Mouse (Mus musculus) heart, embryonic 14.5 days (tissue): ENCODE data around the gene Edn1. TPM values are rescaled to one million over a fixed set of nuclear protein-coding genes. Genes with fewer than 3 reads are reported as not detected.

Experiments
- ATAC-seq: fragments of 200-750 bp; cut with Nextera tagmentation; 2 replicates; pipeline ENCODE4 v1.8.0; 2017; ENCODE audit warnings: low read depth, moderate TSS enrichment; ENCODE audit not compliant: insufficient number of reproducible peaks, insufficient read depth, low FRiP score
- H3K27ac ChIP-seq, 2 experiments: fragments of 200-500 bp in 1 of 2; fragments of 300-500 bp in 1 of 2; sonication (generic) in 1 of 2; replicated peaks in 1 of 2; 2 replicates each; pipeline ENCODE4 v1.5.1; 2012 to 2014; ENCODE audit warnings: low read depth in 2 of 2, low read length in 2 of 2, control low read depth in 1 of 2, mild to moderate bottlenecking in 1 of 2, mixed read lengths in 1 of 2; ENCODE audit not compliant: control insufficient read depth in 1 of 2, insufficient read depth in 1 of 2
- H3K27me3 ChIP-seq: fragments of 300-500 bp; sonication (generic); 2 replicates; pipeline ENCODE4 v1.6.1; 2014; ENCODE audit warnings: mild to moderate bottlenecking, low read length, control low read depth; ENCODE audit not compliant: control insufficient read depth, insufficient read depth
- H3K36me3 ChIP-seq: fragments of 300-500 bp; sonication (generic); 2 replicates; pipeline ENCODE4 v1.6.1; 2014; ENCODE audit warnings: mild to moderate bottlenecking, control low read depth, low read length, mixed read lengths; ENCODE audit not compliant: control insufficient read depth, insufficient read depth
- H3K4me1 ChIP-seq, 2 experiments: fragments of 200-500 bp in 1 of 2; fragments of 300-500 bp in 1 of 2; sonication (generic) in 1 of 2; 2 replicates each; pipeline ENCODE4 v1.6.1; 2012 to 2014; ENCODE audit warnings: low read length in 2 of 2, control low read depth in 1 of 2, mixed read lengths in 1 of 2; ENCODE audit not compliant: control insufficient read depth in 2 of 2, insufficient read depth in 2 of 2
- H3K4me2 ChIP-seq: fragments of 300-500 bp; sonication (generic); 2 replicates; pipeline ENCODE4 v1.6.1; 2014; ENCODE audit warnings: mild to moderate bottlenecking, low read length
- H3K4me3 ChIP-seq, 2 experiments: fragments of 200-500 bp in 1 of 2; fragments of 300-500 bp in 1 of 2; sonication (generic) in 1 of 2; 2 replicates each; pipeline ENCODE4 v1.5.1; 2012 to 2014; ENCODE audit warnings: low read length in 2 of 2, mild to moderate bottlenecking in 2 of 2, control low read depth in 1 of 2, low read depth in 1 of 2, moderate library complexity in 1 of 2; ENCODE audit not compliant: control insufficient read depth in 1 of 2, insufficient read depth in 1 of 2
- H3K9ac ChIP-seq: fragments of 300-500 bp; sonication (generic); 2 replicates; pipeline ENCODE4 v1.6.1; 2014; ENCODE audit warnings: mild to moderate bottlenecking, low read length
- H3K9me3 ChIP-seq: fragments of 300-500 bp; sonication (generic); 2 replicates; pipeline ENCODE4 v1.6.1; 2016; ENCODE audit warnings: low read length, control low read depth; ENCODE audit not compliant: control insufficient read depth
- WGBS: fragments of 180-500 bp; shearing (Covaris S2); extraction: QIAGEN DNeasy Blood & Tissue Kit; methylation state at CpG from one replicate; pipeline ENCODE4 v1.1.7; 2014; 5-methylcytosine and 5-hydroxymethylcytosine counted together
- polyA plus RNA-seq: library from polyadenylated mRNA; unstranded; fragments of >200 nt; fragmentation: Nextera tagmentation; extraction: Ambion mirVana; gene quantifications from 2 replicates; pipeline ENCODE4 v1.2.1, GENCODE M21; 2014

The Edn1 gene
- polyA plus RNA-seq, 1 experiment from 2014 or later = 9.8 TPM

- no peak for ATAC-seq
- Histone ChIP-seq H3K9me3 (no peaks in the 10 kb centered on the region), H3K27ac (peak overlapping the region; percentile 75 to 84)
These were observed 935 bp downstream of the Edn1 start for GRCm38 (mm10) chr13:42301961-42302861.

DNA sequence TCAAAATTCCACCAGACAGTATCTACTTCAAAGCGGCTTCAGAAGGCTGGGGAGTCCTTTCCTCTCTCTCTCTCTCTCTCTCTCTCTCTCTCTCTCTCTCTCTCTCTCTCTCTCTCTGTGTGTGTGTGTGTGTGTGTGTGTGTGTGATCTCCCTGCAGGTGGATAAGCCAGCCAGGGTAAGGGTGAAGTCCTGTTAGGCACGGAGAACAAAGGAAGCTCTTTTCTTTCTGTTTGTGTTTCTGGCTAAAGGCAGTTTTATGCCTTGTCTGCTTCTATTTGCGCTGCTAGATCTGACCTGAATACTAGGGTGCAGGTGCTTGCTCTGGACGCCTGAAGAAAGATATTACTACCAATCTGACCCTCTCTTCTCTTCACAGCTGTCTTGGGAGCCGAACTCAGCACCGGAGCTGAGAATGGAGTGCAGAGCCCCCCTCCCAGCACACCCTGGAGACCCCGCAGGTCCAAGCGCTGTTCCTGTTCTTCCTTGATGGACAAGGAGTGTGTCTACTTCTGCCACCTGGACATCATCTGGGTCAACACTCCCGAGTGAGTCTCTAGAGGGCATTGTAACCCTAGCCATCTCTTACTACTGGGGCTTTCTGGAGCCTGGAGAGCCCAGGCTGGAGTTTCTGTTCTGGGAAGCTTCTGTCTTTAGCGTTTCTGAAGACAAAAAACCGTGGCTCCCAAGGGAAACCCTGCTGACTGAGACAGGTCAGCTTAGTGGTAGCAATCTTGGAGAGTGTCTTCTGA is 2.1 kb downstream of the Edn1 start:
- ATAC-seq = no peak
- no peak overlapping the region for H3K27ac ChIP-seq

More at GRCm38 (mm10) chr13:42301961-42302861, 935 bp downstream of the Edn1 start:
- H3K4me1 ChIP-seq = peaks cover 12 to 42% of the 10 kb centered on the region in 2 experiments
- peak overlapping the region; percentile 57 to 69 for H3K4me3 ChIP-seq
- peaks cover 31% of the 10 kb centered on the region for H3K36me3 ChIP-seq
- H3K4me2 ChIP-seq = peak overlapping the region; percentile 74
- peak overlapping the region; percentile 75 for H3K9ac ChIP-seq
- H3K27me3 ChIP-seq = no peaks in the 10 kb centered on the region
- WGBS = 14% methylated on average over 27 of the region's 27 CpGs

DNA sequence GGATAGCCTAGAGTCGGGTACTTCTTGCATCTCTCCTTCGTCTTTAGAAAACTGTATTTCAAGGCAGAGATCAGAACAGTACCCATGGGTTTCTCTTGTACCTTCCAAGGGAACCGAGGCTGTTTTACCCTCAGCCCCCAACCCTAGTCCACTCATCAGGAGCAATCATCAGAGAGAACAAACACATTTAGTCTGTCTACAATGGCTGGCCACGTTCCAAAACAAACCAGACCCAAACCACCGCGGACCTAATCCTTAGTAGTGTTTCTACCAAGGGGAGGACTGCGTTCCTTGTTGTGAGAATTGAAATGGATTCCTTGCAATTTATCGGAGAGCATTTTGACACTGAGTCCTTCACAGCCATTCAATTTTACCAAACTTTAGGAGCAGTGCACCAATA is 2.9 kb downstream of the Edn1 start:
- Histone ChIP-seq H3K27me3 (no peaks in the 10 kb centered on the region), H3K4me3 (peak overlapping the region in 1 of 2 experiments; percentile 57; a peak in 1 of 4 replicates), H3K36me3 (peaks cover 35% of the 10 kb centered on the region), H3K9me3 (no peaks in the 10 kb centered on the region), H3K4me1 (peaks cover 4 to 29% of the 10 kb centered on the region in 2 experiments; a peak in 3 of 4 replicates), H3K9ac (0 out of 2 replicates have a peak overlapping the region, but pooled peaks have one; percentile 75), H3K27ac (no peak overlapping the region), H3K4me2 (peak overlapping the region; percentile 74)
- ATAC-seq = no peak
- 63% methylated on average over 8 of the region's 8 CpGs for WGBS

More for the DNA sequence above, 2.1 kb downstream of the Edn1 start:
- H3K27me3 ChIP-seq = no peaks in the 10 kb centered on the region
- H3K4me1 ChIP-seq = peaks cover 8 to 36% of the 10 kb centered on the region in 2 experiments
- peak overlapping the region; percentile 74 for H3K4me2 ChIP-seq
- peaks cover 35% of the 10 kb centered on the region for H3K36me3 ChIP-seq
- H3K9me3 ChIP-seq = no peaks in the 10 kb centered on the region
- peak overlapping the region; percentile 75 for H3K9ac ChIP-seq
- peak overlapping the region; percentile 57 to 69 for H3K4me3 ChIP-seq
- 28% methylated on average over 11 of the region's 11 CpGs for WGBS

GRCm38 (mm10) chr13:42306870-42307800 is 5.9 kb downstream of the Edn1 start:
- no peak overlapping the region for H3K27ac ChIP-seq
- ATAC-seq = no peak
- no peaks in the 10 kb centered on the region for H3K9me3 ChIP-seq
- no peak overlapping the region for H3K9ac ChIP-seq
- no peak overlapping the region for H3K4me3 ChIP-seq
- no peaks in the 10 kb centered on the region for H3K27me3 ChIP-seq
- H3K4me2 ChIP-seq = no peak overlapping the region
- H3K36me3 ChIP-seq = peaks cover 35% of the 10 kb centered on the region
- H3K4me1 ChIP-seq = peaks cover 2 to 14% of the 10 kb centered on the region in 2 experiments; a peak in 1 of 4 replicates
- 66% methylated on average over 14 of the region's 14 CpGs for WGBS

- H3K27ac ChIP-seq = no peak overlapping the region
- H3K4me1 ChIP-seq = peaks cover 0 to 6% of the 10 kb centered on the region in 2 experiments; a peak in 1 of 4 replicates
- H3K9ac ChIP-seq = no peak overlapping the region
- no peak overlapping the region for H3K4me2 ChIP-seq
- WGBS = 81% methylated on average over 16 of the region's 16 CpGs
- no peak overlapping the region for H3K4me3 ChIP-seq
- no peaks in the 10 kb centered on the region for H3K27me3 ChIP-seq
- peaks cover 35% of the 10 kb centered on the region for H3K36me3 ChIP-seq
- ATAC-seq = no peak
- no peaks in the 10 kb centered on the region for H3K9me3 ChIP-seq
These were observed 7.3 kb downstream of the Edn1 start for GRCm38 (mm10) chr13:42308368-42309103.

DNA sequence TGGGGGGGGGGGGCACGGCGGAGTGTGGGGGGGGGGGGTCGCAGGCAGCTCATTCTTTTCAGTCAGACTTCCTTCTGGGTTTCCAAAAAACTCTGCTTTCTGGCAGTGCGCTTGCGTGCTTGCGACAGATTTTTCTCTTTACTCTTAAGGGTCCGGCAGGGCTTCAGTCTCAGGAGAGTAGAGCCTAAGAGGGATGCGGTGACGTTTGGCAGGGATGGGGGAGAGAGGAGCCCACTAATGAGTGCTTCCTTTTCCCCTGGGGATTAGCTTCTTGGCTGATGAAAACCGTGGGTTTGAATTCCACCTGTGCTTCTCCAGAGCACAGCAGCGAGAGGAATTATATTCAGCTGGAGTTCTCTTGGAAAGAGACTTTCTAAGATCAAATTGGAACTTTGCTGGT is 8.5 kb downstream of the Edn1 start:
- Histone ChIP-seq H3K4me1 (no peaks in the 10 kb centered on the region), H3K4me2 (no peak overlapping the region), H3K27ac (no peak overlapping the region), H3K9ac (no peak overlapping the region), H3K4me3 (no peak overlapping the region), H3K27me3 (no peaks in the 10 kb centered on the region), H3K9me3 (no peaks in the 10 kb centered on the region), H3K36me3 (peaks cover 28% of the 10 kb centered on the region)
- WGBS = 22% methylated on average over 11 of the region's 11 CpGs
- no peak for ATAC-seq
